Comparison of ENCODE assay signal across 17 mouse cellular contexts in genomic region chr10:126071714-126072057, GRCm38 (mm10).
DNase-seq lines count a peak whose midpoint lies in the region; ATAC-seq lines count a peak whose summit lies in the region.
"Had no signal": no experiment of that assay in that cellular context is flagged by ENCODE, and none has a peak within 500 bp of the region (broad histone marks: within the 10 kb centered on the region; RNA-seq: fewer than 3 reads in every experiment).

No protein-coding gene starts in this region.

- peaks cover 6% of the 10 kb centered on the region for H3K4me1 ChIP-seq in forebrain, embryonic 16.5 days (replicated peaks; ENCODE audit: control insufficient read depth, insufficient read depth, low read length)
- H3K4me1 ChIP-seq in hindbrain, embryonic 12.5 days, result peaks cover 12% of the 10 kb centered on the region
- peaks cover 15% of the 10 kb centered on the region for H3K4me1 ChIP-seq in midbrain, embryonic 13.5 days (replicated peaks)
- H3K4me1 ChIP-seq: liver, embryonic 13.5 days; megakaryocyte, embryonic 14.5 days had no signal

- DNase-seq in left cerebral cortex, postnatal 4 days, result peak; percentile 43
- no peak for DNase-seq in left cerebral cortex, postnatal 25 days (ENCODE audit: low spot score in 2 of 2)
- no peak for DNase-seq in urinary bladder, adult 18-20 months (ENCODE audit: low spot score in 2 of 2)
- DNase-seq in urinary bladder, postnatal 4 days (ENCODE audit: low spot score in 2 of 2), result no peak
- DNase-seq: adrenal gland, postnatal 14 days; cerebellum, postnatal 25 days; kidney, postnatal 14 days; liver, embryonic 13.5 days; thymus, adult 18-20 months had no signal

- no peaks in the 10 kb centered on the region for H3K9me3 ChIP-seq in forebrain, embryonic 16.5 days (ENCODE audit: control insufficient read depth, low read length)
- no peaks in the 10 kb centered on the region; the same call in 1 of the 2 replicates for H3K9me3 ChIP-seq in hindbrain, embryonic 12.5 days (replicated peaks)
- H3K9me3 ChIP-seq in midbrain, embryonic 13.5 days, result no peaks in the 10 kb centered on the region
- H3K9me3 ChIP-seq: embryonic facial prominence, embryonic 13.5 days had no signal

- 57% methylated on average over 3 of the region's 3 CpGs for WGBS in forebrain, embryonic 16.5 days
- 55% methylated on average over 3 of the region's 3 CpGs for WGBS in hindbrain, embryonic 12.5 days
- 35% methylated on average over 3 of the region's 3 CpGs for WGBS in midbrain, embryonic 13.5 days

- no peak overlapping the region for H3K4me3 ChIP-seq in forebrain, embryonic 16.5 days (replicated peaks; ENCODE audit: low read length)
- no peak overlapping the region for H3K4me3 ChIP-seq in hindbrain, embryonic 12.5 days
- H3K4me3 ChIP-seq in midbrain, embryonic 13.5 days (replicated peaks), result no peak overlapping the region
- H3K4me3 ChIP-seq: embryonic facial prominence, embryonic 13.5 days; liver, embryonic 13.5 days; megakaryocyte, embryonic 14.5 days had no signal

- no peak overlapping the region for H3K9ac ChIP-seq in forebrain, embryonic 16.5 days (replicated peaks; ENCODE audit: low read depth, low read length)
- H3K9ac ChIP-seq in hindbrain, embryonic 12.5 days, result no peak overlapping the region
- H3K9ac ChIP-seq in midbrain, embryonic 13.5 days (replicated peaks), result no peak overlapping the region
- H3K9ac ChIP-seq: embryonic facial prominence, embryonic 13.5 days; liver, embryonic 13.5 days had no signal

- no peak overlapping the region for H3K27ac ChIP-seq in forebrain, embryonic 16.5 days (ENCODE audit: low read length)
- H3K27ac ChIP-seq in hindbrain, embryonic 12.5 days, result no peak overlapping the region
- 0 out of 2 replicates have a peak overlapping the region, but pooled peaks have one; percentile 7 for H3K27ac ChIP-seq in midbrain, embryonic 13.5 days
- H3K27ac ChIP-seq: embryonic facial prominence, embryonic 13.5 days; liver, embryonic 13.5 days had no signal

- H3K27me3 ChIP-seq in forebrain, embryonic 16.5 days (replicated peaks; ENCODE audit: control insufficient read depth, insufficient read depth, low read length), result no peaks in the 10 kb centered on the region
- H3K27me3 ChIP-seq in hindbrain, embryonic 12.5 days, result no peaks in the 10 kb centered on the region
- no peaks in the 10 kb centered on the region for H3K27me3 ChIP-seq in midbrain, embryonic 13.5 days
- H3K27me3 ChIP-seq: embryonic facial prominence, embryonic 13.5 days; liver, embryonic 13.5 days; megakaryocyte, embryonic 14.5 days had no signal

- intact Hi-C loops in left cerebral cortex, postnatal 4 days (cut with DNase I), result no loop called here
- intact Hi-C loops in left cerebral cortex, postnatal 25 days (cut with DNase I), result no loop called here

- 0 out of 2 replicates have a peak, but pooled peaks have one; percentile 26 for ATAC-seq in forebrain, embryonic 16.5 days
- ATAC-seq in hindbrain, embryonic 12.5 days (ENCODE audit: low FRiP score), result peak; percentile 64
- peak; percentile 43; the same call in 1 of the 2 replicates for ATAC-seq in midbrain, embryonic 13.5 days
- ATAC-seq: inflammation-experienced regulatory T-cells, adult 6 months; lung, postnatal 0 days had no signal

- no peaks in the 10 kb centered on the region for H3K36me3 ChIP-seq in forebrain, embryonic 16.5 days (ENCODE audit: control insufficient read depth, insufficient read depth)
- H3K36me3 ChIP-seq in hindbrain, embryonic 12.5 days, result no peaks in the 10 kb centered on the region
- H3K36me3 ChIP-seq in midbrain, embryonic 13.5 days, result no peaks in the 10 kb centered on the region
- H3K36me3 ChIP-seq: embryonic facial prominence, embryonic 13.5 days; G1E; liver, embryonic 13.5 days had no signal

- H3K4me2 ChIP-seq in forebrain, embryonic 16.5 days (ENCODE audit: low read length), result no peak overlapping the region
- no peak overlapping the region for H3K4me2 ChIP-seq in hindbrain, embryonic 12.5 days (replicated peaks)
- no peak overlapping the region for H3K4me2 ChIP-seq in midbrain, embryonic 13.5 days (replicated peaks)
- H3K4me2 ChIP-seq: embryonic facial prominence, embryonic 13.5 days; liver, embryonic 13.5 days had no signal
